Mouse (Mus musculus) lung, postnatal 0 days (tissue): ENCODE results near the gene Tmem52b. TPM values are rescaled to one million over a fixed set of nuclear protein-coding genes. Genes with fewer than 3 reads are reported as not detected.

ENCODE experiments used
- ATAC-seq: fragments of 200-750 bp; cut with Nextera tagmentation; 2 replicates; pipeline ENCODE4 v1.8.0; 2017; ENCODE audit warnings: moderate library complexity
- DNase-seq: peaks from one replicate; pipeline ENCODE4 v3.0.0-alpha.2; 2016; ENCODE audit warnings: low spot score
- H3K27ac ChIP-seq: fragments of 300-500 bp; sonication (generic); 2 replicates; pipeline ENCODE4 v1.5.1; 2014; ENCODE audit warnings: antibody characterized with exemption, mild to moderate bottlenecking, low read length, mixed read lengths
- H3K27me3 ChIP-seq: fragments of 300-500 bp; sonication (generic); replicated peaks from 2 replicates; pipeline ENCODE4 v1.6.1; 2014; ENCODE audit warnings: low read length, mixed read lengths; ENCODE audit not compliant: insufficient read depth
- H3K36me3 ChIP-seq: fragments of 300-500 bp; sonication (generic); 2 replicates; pipeline ENCODE4 v1.6.1; 2014; ENCODE audit warnings: low read length, mixed read lengths; ENCODE audit not compliant: insufficient read depth
- H3K4me1 ChIP-seq: fragments of 300-500 bp; sonication (generic); 2 replicates; pipeline ENCODE4 v1.6.1; 2014; ENCODE audit warnings: antibody characterized with exemption, low read depth, low read length, mixed read lengths; ENCODE audit not compliant: insufficient read depth
- H3K4me2 ChIP-seq: fragments of 300-500 bp; sonication (generic); replicated peaks from 2 replicates; pipeline ENCODE4 v1.6.1; 2014; ENCODE audit warnings: low read depth, mild to moderate bottlenecking, low read length, moderate library complexity, mixed read lengths
- H3K4me3 ChIP-seq: fragments of 300-500 bp; sonication (generic); 2 replicates; pipeline ENCODE4 v1.5.1; 2014; ENCODE audit warnings: low read depth, low read length
- H3K9ac ChIP-seq: fragments of 300-500 bp; sonication (generic); replicated peaks from 2 replicates; pipeline ENCODE4 v1.6.1; 2014; ENCODE audit warnings: low read depth, mild to moderate bottlenecking
- H3K9me3 ChIP-seq: fragments of 300-500 bp; sonication (generic); 2 replicates; pipeline ENCODE4 v1.6.1; 2016; ENCODE audit warnings: low read length, mixed read lengths
- CTCF ChIP-seq: IDR thresholded peaks from 2 replicates; pipeline ENCODE4 v1.5.1; 2016; ENCODE audit warnings: antibody characterized with exemption, mild to moderate bottlenecking
- EP300 ChIP-seq: IDR thresholded peaks from 2 replicates; pipeline ENCODE4 v1.6.1; 2016; ENCODE audit warnings: antibody characterized with exemption, mild to moderate bottlenecking, control low read depth
- WGBS: fragments of 180-500 bp; shearing (Covaris S2); extraction: QIAGEN DNeasy Blood & Tissue Kit; methylation state at CpG from one replicate; pipeline ENCODE4 v1.1.7; 2014; 5-methylcytosine and 5-hydroxymethylcytosine counted together
- polyA plus RNA-seq: library from polyadenylated mRNA; unstranded; fragments of >200 nt; fragmentation: Nextera tagmentation; extraction: Ambion mirVana; gene quantifications from 2 replicates; pipeline ENCODE4 v1.2.1, GENCODE M21; 2015

The Tmem52b gene
- not detected in 2 replicates for polyA plus RNA-seq

DNA sequence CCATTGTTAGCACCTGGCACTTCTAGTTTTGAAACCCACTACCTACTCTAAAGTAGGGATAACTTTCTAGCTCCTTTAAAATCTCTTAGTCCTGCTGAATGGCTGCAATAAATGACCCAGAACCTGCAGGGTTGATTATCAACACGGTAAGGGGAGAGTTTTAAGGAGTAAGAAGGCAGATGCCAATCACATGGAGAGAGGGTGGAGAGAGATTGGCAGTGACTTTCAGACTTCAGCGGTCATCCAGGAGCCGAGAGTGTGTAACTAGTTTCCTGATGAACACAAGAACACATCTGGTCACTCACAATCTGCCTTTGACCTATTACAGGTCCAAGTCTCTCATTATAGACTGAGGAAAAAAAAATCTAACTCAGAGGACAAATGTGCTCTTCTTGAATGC is at the start of gene Tmem52b:
Tmem52b (plus strand) TSS at position 189 of the 400 bp plus-strand sequence.
- no peaks in the 10 kb centered on the region for H3K27me3 ChIP-seq
- no peak for ATAC-seq
- DNase-seq, result no peak
- no peak for TF ChIP-seq CTCF
- H3K4me1 ChIP-seq, result no peaks in the 10 kb centered on the region
- H3K27ac ChIP-seq, result no peak within 1 kb of the TSS
- 41% methylated on average over 3 of the region's 3 CpGs for WGBS
- no peaks in the 10 kb centered on the region for H3K9me3 ChIP-seq
- H3K9ac ChIP-seq, result no peak within 1 kb of the TSS
- H3K4me2 ChIP-seq, result no peak within 1 kb of the TSS
- H3K4me3 ChIP-seq, result no peak within 1 kb of the TSS
- H3K36me3 ChIP-seq, result no peaks in the 10 kb centered on the region

DNA sequence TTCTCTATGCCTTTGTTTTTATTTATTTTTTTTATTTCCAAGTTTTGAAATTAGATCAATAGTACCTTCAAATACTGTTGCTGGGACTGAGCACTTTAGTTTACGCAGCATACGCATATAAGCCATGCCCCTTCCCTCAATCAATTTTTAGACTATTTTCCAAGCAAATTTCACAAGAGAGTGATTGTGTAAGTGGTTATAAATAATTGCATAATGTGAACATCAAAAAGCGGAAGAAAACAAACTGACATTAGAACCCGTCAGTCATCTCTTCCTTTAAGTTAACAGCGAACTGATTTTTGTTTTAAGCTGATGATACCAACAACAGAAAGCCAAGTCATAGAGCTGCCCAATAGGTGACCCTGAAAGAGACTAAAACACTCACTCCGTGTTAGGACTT is 41.0 kb upstream of the Tmem52b start:
- DNase-seq (peak; percentile 19), ATAC-seq (no peak)
- Histone ChIP-seq H3K36me3 (no peaks in the 10 kb centered on the region), H3K27me3 (no peaks in the 10 kb centered on the region), H3K9ac (no peak overlapping the region), H3K9me3 (no peaks in the 10 kb centered on the region), H3K4me1 (no peaks in the 10 kb centered on the region), H3K4me3 (no peak overlapping the region), H3K4me2 (no peak overlapping the region), H3K27ac (no peak overlapping the region)
- TF ChIP-seq EP300, result no peak
- TF ChIP-seq CTCF, result no peak
- WGBS, result 70% methylated on average over 6 of the region's 6 CpGs

DNA sequence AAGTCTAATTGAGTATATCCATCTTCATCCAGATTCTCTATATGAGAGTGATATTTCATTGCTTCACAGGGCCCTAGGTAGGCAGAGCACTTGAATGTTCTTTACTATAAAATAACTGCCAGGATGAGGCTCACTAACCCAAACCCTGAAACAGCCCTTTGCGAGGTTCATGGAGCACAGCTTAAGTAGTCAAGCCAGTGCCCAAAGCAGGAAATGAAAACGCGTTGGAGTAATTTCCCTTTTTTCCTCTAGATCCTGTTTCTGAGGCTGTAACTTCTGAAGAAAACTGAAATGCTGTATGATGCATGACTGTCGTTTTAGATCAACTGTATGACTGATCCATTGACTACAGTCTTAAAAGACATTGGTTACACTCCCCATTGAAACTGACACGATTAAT is 39.7 kb upstream of the Tmem52b start:
- ATAC-seq (no peak), DNase-seq (no peak)
- Histone ChIP-seq H3K4me2 (no peak overlapping the region), H3K27me3 (no peaks in the 10 kb centered on the region), H3K36me3 (no peaks in the 10 kb centered on the region), H3K4me3 (no peak overlapping the region), H3K9me3 (no peaks in the 10 kb centered on the region), H3K9ac (no peak overlapping the region), H3K4me1 (no peaks in the 10 kb centered on the region), H3K27ac (no peak overlapping the region)
- TF ChIP-seq EP300 (no peak), CTCF (no peak)
- WGBS, result 67% methylated on average over 5 of the region's 5 CpGs

DNA sequence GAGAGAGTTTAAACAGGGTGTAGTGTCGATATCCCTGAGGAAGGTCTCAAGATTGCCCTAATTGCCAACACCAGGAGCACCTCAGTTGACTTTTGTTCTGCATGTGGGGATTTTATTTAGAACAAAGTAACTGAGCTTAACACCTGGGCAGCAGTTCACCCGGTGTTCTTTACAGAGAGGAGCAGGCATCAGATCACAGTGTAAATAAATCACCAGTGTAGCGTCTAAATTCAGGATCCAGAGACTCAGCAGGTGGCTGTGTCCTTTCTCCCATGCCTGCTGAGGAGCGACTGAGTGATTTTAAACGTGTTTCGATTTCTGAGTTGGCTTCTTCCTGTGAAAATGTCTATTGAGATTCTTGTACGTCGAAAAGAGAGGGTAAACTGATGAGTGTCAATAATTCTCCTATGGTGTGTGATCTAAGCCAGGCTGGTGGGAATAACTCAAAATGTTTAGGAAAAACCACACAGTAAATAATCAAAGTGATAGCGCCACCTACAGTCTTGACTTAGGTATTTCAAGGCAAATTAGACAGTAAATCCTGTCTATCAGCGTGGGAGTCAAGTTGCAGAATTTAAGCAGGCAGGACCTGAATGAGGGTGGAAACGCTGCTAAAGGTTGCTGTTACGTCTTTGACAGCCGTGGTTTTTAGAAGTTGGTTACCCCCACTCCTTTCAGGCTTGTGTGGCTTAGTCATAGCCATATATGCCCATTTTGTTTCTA is 35.8 kb upstream of the Tmem52b start:
- H3K4me2 ChIP-seq, result no peak overlapping the region
- no peaks in the 10 kb centered on the region for H3K27me3 ChIP-seq

DNA sequence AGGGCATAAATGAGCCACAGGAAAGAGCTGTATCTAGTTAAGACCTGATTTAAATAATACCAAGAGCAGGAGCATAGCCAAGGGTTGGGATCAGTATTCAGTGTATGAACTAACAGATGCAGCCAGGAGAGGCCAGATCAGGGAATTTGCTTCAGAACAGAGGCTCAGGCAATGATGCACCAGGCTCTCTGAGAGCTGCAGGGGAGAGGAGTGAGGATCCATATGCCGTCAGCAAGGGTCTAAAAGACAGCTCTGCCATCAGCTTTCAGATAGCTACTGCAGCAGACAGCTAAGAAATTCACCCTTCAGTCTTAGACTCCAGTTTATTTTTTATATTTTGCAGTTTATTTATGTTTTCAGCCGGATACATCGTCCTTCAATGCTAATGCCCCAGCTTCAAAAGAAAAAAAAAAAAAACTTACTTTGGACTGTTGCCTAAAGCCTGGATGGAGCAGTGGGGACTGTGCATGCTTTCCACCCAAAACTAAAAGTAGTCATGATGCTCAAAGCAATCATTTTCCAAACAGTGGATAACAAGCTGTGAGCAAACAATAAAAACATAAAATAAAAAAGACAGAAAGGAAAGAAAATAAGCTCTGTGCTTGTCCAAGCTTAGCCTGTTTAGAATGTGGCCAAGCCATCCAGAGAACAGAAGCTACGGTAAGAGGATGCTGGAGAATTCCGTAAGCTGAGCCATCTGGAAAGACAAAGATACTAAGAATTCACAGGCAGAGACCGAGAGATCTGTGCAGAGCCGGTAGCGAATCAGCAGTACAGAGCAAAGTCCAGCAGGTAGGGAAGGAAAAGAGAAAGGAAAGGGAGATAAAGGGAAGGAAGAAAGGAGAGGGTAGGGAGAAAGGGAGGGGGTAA is 32.0 kb upstream of the Tmem52b start:
- DNase-seq (no peak), ATAC-seq (no peak)
- H3K4me1 ChIP-seq, result no peaks in the 10 kb centered on the region
- no peak overlapping the region for H3K4me2 ChIP-seq
- TF ChIP-seq EP300, result no peak
- TF ChIP-seq CTCF, result no peak
- H3K27me3 ChIP-seq, result no peaks in the 10 kb centered on the region
- no peak overlapping the region for H3K9ac ChIP-seq
- no peak overlapping the region for H3K27ac ChIP-seq
- no peaks in the 10 kb centered on the region for H3K36me3 ChIP-seq
- no peaks in the 10 kb centered on the region for H3K9me3 ChIP-seq
- H3K4me3 ChIP-seq, result no peak overlapping the region
- WGBS, result 53% methylated on average over 8 of the region's 8 CpGs

More for the DNA sequence above, 35.8 kb upstream of the Tmem52b start:
- no peaks in the 10 kb centered on the region for H3K9me3 ChIP-seq
- H3K36me3 ChIP-seq, result no peaks in the 10 kb centered on the region
- TF ChIP-seq CTCF, result peak; percentile 74
- TF ChIP-seq EP300, result no peak
- no peak overlapping the region for H3K27ac ChIP-seq
- 20% methylated on average over 13 of the region's 13 CpGs for WGBS
- H3K9ac ChIP-seq, result no peak overlapping the region
- H3K4me1 ChIP-seq, result no peaks in the 10 kb centered on the region
- ATAC-seq (no peak), DNase-seq (peak; percentile 56)
- H3K4me3 ChIP-seq, result no peak overlapping the region

DNA sequence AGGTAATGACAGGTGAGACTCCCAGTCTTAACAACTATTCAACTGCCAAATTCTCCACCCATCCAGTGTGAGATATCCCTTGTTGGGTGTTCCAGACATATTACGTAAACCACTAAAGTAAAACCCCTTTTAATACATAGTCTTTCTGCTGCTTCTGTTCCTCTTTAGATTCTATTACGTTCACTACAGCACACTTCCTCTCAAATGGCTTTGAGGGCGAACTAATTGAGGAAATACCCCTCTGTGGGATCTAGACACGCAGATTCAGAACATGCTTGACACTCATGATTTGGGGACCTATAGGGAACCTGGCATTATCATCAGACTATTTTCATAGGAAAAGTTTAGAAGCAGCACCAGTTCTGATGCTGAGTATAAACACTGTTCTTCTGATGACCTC is 17.4 kb upstream of the Tmem52b start:
- TF ChIP-seq EP300, result no peak
- no peak for TF ChIP-seq CTCF
- WGBS, result 70% methylated on average over 4 of the region's 4 CpGs
- Histone ChIP-seq H3K4me2 (no peak overlapping the region), H3K4me3 (no peak overlapping the region), H3K9ac (no peak overlapping the region), H3K27me3 (no peaks in the 10 kb centered on the region), H3K4me1 (no peaks in the 10 kb centered on the region), H3K36me3 (no peaks in the 10 kb centered on the region), H3K27ac (no peak overlapping the region), H3K9me3 (no peaks in the 10 kb centered on the region)
- ATAC-seq (no peak), DNase-seq (peak; percentile 19)
